Mouse (Mus musculus): ENCODE measurements around the gene Arhgap42. TPM values are rescaled to one million over a fixed set of nuclear protein-coding genes. Genes with fewer than 3 reads are reported as not detected.

The Arhgap42 gene
- total RNA-seq, 2 experiments from 2014 or later, result 7.4 to 7.5 TPM

- no peak for DNase-seq (ENCODE audit: extremely low spot score in 1 of 2, low spot score in 1 of 2)
Measured at GRCm38 (mm10) chr9:9211411-9212087, 27.4 kb downstream of the Arhgap42 start.

GRCm38 (mm10) chr9:9210464-9210863 is 28.4 kb downstream of the Arhgap42 start:
- DNase-seq (ENCODE audit: extremely low spot score in 1 of 2, low spot score in 1 of 2), result no peak

- DNase-seq (ENCODE audit: extremely low spot score in 1 of 2, low spot score in 1 of 2), result no peak
Measured at GRCm38 (mm10) chr9:9208205-9208604, 30.7 kb downstream of the Arhgap42 start.

- no peak for DNase-seq (ENCODE audit: extremely low spot score in 1 of 2, low spot score in 1 of 2)
Measured at GRCm38 (mm10) chr9:9207251-9207650, 31.6 kb downstream of the Arhgap42 start.

- no peak for DNase-seq (ENCODE audit: extremely low spot score in 1 of 2, low spot score in 1 of 2)
Measured at GRCm38 (mm10) chr9:9200827-9201388, 38.0 kb downstream of the Arhgap42 start.

- no peak for DNase-seq (ENCODE audit: extremely low spot score in 1 of 2, low spot score in 1 of 2)
Measured at GRCm38 (mm10) chr9:9199170-9199841, 39.6 kb downstream of the Arhgap42 start.

GRCm38 (mm10) chr9:9198645-9199044 is 40.3 kb downstream of the Arhgap42 start:
- DNase-seq (ENCODE audit: extremely low spot score in 1 of 2, low spot score in 1 of 2), result no peak

GRCm38 (mm10) chr9:9196046-9196445 is 42.9 kb downstream of the Arhgap42 start:
- no peak for DNase-seq (ENCODE audit: extremely low spot score in 1 of 2, low spot score in 1 of 2)

- DNase-seq (ENCODE audit: extremely low spot score in 1 of 2, low spot score in 1 of 2), result no peak
Measured at GRCm38 (mm10) chr9:9194496-9194895, 44.4 kb downstream of the Arhgap42 start.

- DNase-seq (ENCODE audit: extremely low spot score in 1 of 2, low spot score in 1 of 2), result no peak
Measured at GRCm38 (mm10) chr9:9192716-9193115, 46.2 kb downstream of the Arhgap42 start.

GRCm38 (mm10) chr9:9190835-9191234 is 48.1 kb downstream of the Arhgap42 start:
- DNase-seq (ENCODE audit: extremely low spot score in 1 of 2, low spot score in 1 of 2), result no peak

- DNase-seq (ENCODE audit: extremely low spot score in 1 of 2, low spot score in 1 of 2), result no peak
Measured at GRCm38 (mm10) chr9:9188167-9188566, 50.7 kb downstream of the Arhgap42 start.

GRCm38 (mm10) chr9:9177745-9178144 is 61.2 kb downstream of the Arhgap42 start:
- DNase-seq (ENCODE audit: extremely low spot score in 1 of 2, low spot score in 1 of 2), result no peak

- no peak for DNase-seq (ENCODE audit: extremely low spot score in 1 of 2, low spot score in 1 of 2)
Measured at GRCm38 (mm10) chr9:9174924-9175323, 64.0 kb downstream of the Arhgap42 start.

GRCm38 (mm10) chr9:9174206-9174605 is 64.7 kb downstream of the Arhgap42 start:
- DNase-seq (ENCODE audit: extremely low spot score in 1 of 2, low spot score in 1 of 2), result no peak

GRCm38 (mm10) chr9:9173091-9173490 is 65.8 kb downstream of the Arhgap42 start:
- no peak for DNase-seq (ENCODE audit: extremely low spot score in 1 of 2, low spot score in 1 of 2)

GRCm38 (mm10) chr9:9171146-9171816 is 67.6 kb downstream of the Arhgap42 start:
- DNase-seq (ENCODE audit: extremely low spot score in 1 of 2, low spot score in 1 of 2), result no peak

GRCm38 (mm10) chr9:9165641-9166063 is 73.2 kb downstream of the Arhgap42 start:
- no peak for DNase-seq (ENCODE audit: extremely low spot score in 1 of 2, low spot score in 1 of 2)

GRCm38 (mm10) chr9:9160736-9161135 is 78.2 kb downstream of the Arhgap42 start:
- DNase-seq (ENCODE audit: extremely low spot score in 1 of 2, low spot score in 1 of 2), result no peak

- DNase-seq (ENCODE audit: extremely low spot score in 1 of 2, low spot score in 1 of 2), result no peak
Measured at GRCm38 (mm10) chr9:9158241-9158640, 80.7 kb downstream of the Arhgap42 start.

- DNase-seq (ENCODE audit: extremely low spot score in 1 of 2, low spot score in 1 of 2), result no peak
Measured at GRCm38 (mm10) chr9:9157425-9157824, 81.5 kb downstream of the Arhgap42 start.
